Mouse (Mus musculus) G1E (cell line): ENCODE measurements around the gene Cyren.

Experiments used
- CTCF ChIP-seq: IDR thresholded peaks from 2 replicates; pipeline ENCODE4 v1.5.1; 2012; ENCODE audit warnings: low read depth, low read length, inconsistent platforms, mixed read lengths
- GATA1 ChIP-seq: IDR thresholded peaks from 2 replicates; pipeline ENCODE4 v1.6.1; 2012; ENCODE audit warnings: borderline replicate concordance, low read length, inconsistent platforms, mixed read lengths
- GATA2 ChIP-seq: IDR thresholded peaks from 2 replicates; pipeline ENCODE4 v1.6.1; 2012; ENCODE audit warnings: low read depth, low read length, inconsistent platforms, borderline replicate concordance
- TAL1 ChIP-seq: conservative IDR thresholded peaks from 2 replicates; pipeline ENCODE4 v1.6.1; 2012; ENCODE audit warnings: low read depth, low read length, inconsistent platforms, mixed read lengths

- no peak for TF ChIP-seq CTCF
- no peak for TF ChIP-seq TAL1
- TF ChIP-seq GATA1 = no peak
- TF ChIP-seq GATA2 = no peak
Measured at GRCm38 (mm10) chr6:34862791-34863403, 15.0 kb downstream of the Cyren start, which contains the start of gene Tmem140.
